Mouse (Mus musculus) forebrain, postnatal 0 days (tissue): ENCODE data around the gene Fzr1. TPM values are rescaled to one million over a fixed set of nuclear protein-coding genes. Genes with fewer than 3 reads are reported as not detected.

Experiments
- ATAC-seq: fragments of 200-750 bp; cut with Nextera tagmentation; 2 replicates; pipeline ENCODE4 v1.8.0; 2017; ENCODE audit warnings: mild to moderate bottlenecking, moderate library complexity
- DNase-seq: peaks from one replicate; pipeline ENCODE4 v3.0.0-alpha.2; 2015
- H3K27ac ChIP-seq: fragments of 300-500 bp; sonication (generic); 2 replicates; pipeline ENCODE4 v1.5.1; 2014; ENCODE audit warnings: low read depth, mild to moderate bottlenecking, antibody characterized with exemption, low read length, moderate library complexity, mixed read lengths
- H3K27me3 ChIP-seq: fragments of 300-500 bp; sonication (generic); 2 replicates; pipeline ENCODE4 v1.6.1; 2014; ENCODE audit warnings: mild to moderate bottlenecking, low read length, mixed read lengths; ENCODE audit not compliant: insufficient read depth
- H3K36me3 ChIP-seq: fragments of 300-500 bp; sonication (generic); 2 replicates; pipeline ENCODE4 v1.6.1; 2014; ENCODE audit warnings: mild to moderate bottlenecking, moderate library complexity; ENCODE audit not compliant: insufficient read depth
- H3K4me1 ChIP-seq: fragments of 300-500 bp; sonication (generic); 2 replicates; pipeline ENCODE4 v1.6.1; 2014; ENCODE audit warnings: antibody characterized with exemption; ENCODE audit not compliant: insufficient read depth
- H3K4me2 ChIP-seq: fragments of 300-500 bp; sonication (generic); 2 replicates; pipeline ENCODE4 v1.6.1; 2014; ENCODE audit warnings: low read depth, mild to moderate bottlenecking, moderate library complexity
- H3K4me3 ChIP-seq: fragments of 300-500 bp; sonication (generic); 2 replicates; pipeline ENCODE4 v1.5.1; 2014; ENCODE audit warnings: low read depth, low read length, mixed read lengths
- H3K9ac ChIP-seq: fragments of 300-500 bp; sonication (generic); 2 replicates; pipeline ENCODE4 v1.6.1; 2014; ENCODE audit warnings: mild to moderate bottlenecking
- H3K9me3 ChIP-seq: fragments of 300-500 bp; sonication (generic); 2 replicates; pipeline ENCODE4 v1.6.1; 2016; ENCODE audit warnings: low read length
- CTCF ChIP-seq: sonication (generic); IDR thresholded peaks from 2 replicates; pipeline ENCODE4 v1.5.1; 2016; ENCODE audit warnings: antibody characterized with exemption, control low read depth, low read depth
- WGBS: fragments of 180-500 bp; shearing (Covaris S2); extraction: QIAGEN DNeasy Blood & Tissue Kit; methylation state at CpG from one replicate; pipeline ENCODE4 v1.1.7; 2014; 5-methylcytosine and 5-hydroxymethylcytosine counted together
- microRNA-seq, 2 experiments: library from miRNA; unstranded; fragments of <30 nt; microRNA quantifications; one replicate each; pipeline ENCODE4; 2016
- polyA plus RNA-seq: library from polyadenylated mRNA; unstranded; fragments of >200 nt; fragmentation: Nextera tagmentation; extraction: Ambion mirVana; gene quantifications from 2 replicates; pipeline ENCODE4 v1.2.1, GENCODE M21; 2015
- total RNA-seq: library from RNA; depleted of rRNA; stranded (reverse); fragments of >200 nt; gene quantifications from 2 replicates; pipeline ENCODE4 v1.2.3, GENCODE M21; 2014; rRNA removed

Fzr1 gene
- total and polyA plus RNA-seq, 2 experiments from 2014 or later: 67.2 to 132 TPM

DNA sequence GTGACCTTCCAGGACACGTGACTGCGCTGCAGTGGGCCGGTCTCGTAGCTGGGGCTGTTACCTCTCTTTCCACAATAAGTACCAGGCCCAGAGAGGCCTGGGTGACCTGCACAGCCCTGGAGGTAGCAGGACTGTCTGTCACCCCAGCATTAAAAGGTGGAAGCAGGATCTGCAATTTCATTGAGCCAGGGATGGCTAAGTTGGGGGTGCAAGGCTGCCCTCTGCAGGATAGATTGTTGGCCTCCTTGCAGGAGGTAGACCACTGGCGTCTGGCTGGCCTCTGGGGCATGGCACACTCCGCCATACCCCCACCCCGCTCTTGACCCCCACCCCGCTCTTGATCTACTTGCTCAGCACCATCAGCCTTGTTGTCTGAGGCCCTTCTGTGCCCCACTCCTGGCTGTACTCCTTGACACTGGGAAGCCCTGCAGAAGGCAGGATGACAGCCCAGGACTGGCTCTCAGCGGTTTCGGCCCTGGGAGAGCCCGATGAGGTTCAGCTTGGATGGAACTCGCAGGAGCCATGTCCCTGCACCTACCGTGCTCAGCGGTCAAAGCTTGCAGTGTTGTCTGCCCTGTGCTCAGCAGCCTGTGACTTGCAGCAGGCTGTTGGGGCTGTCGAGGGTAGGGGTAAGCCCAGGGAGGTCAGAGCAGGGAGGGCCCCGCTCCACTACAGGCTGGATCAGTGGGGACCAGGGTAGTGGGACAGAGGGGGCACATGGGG lies 61.8 kb downstream of the Fzr1 start:
- peaks cover 74% of the 10 kb centered on the region for H3K36me3 ChIP-seq
- H3K4me3 ChIP-seq: no peak overlapping the region
- DNase-seq: peak; percentile 33

More for the DNA sequence above, 61.8 kb downstream of the Fzr1 start:
- H3K9ac ChIP-seq: no peak overlapping the region; the same call in 1 of the 2 replicates
- no peak overlapping the region for H3K4me2 ChIP-seq
- peak; percentile 61 for TF ChIP-seq CTCF
- WGBS: 47% methylated on average over 16 of the region's 16 CpGs
- no peaks in the 10 kb centered on the region for H3K9me3 ChIP-seq
- H3K4me1 ChIP-seq: 0 out of 2 replicates have a peak, but pooled peaks cover under 1% of the 10 kb centered on the region
- H3K27ac ChIP-seq: no peak overlapping the region
- no peaks in the 10 kb centered on the region for H3K27me3 ChIP-seq
- ATAC-seq: no peak

Small RNA genes within 50 kb of the gene (microRNA-seq; reads per million reads assigned to microRNA genes)
- gene Mir1191b (0.39 to 0.98 reads per million in 2 experiments), gene Mir6913 (0 to 1.2 reads per million in 2 experiments)

Other genes with a start within 250 kb of the Fzr1 start
Only the 30 nearest of the 34 such genes appear.
- gene Pias4, start 210.6 kb downstream of the Fzr1 start, total RNA-seq: 30.1 and 32.5 TPM in 2 replicates
- 28.1 and 35.8 TPM in 2 replicates for gene Pias4, start 210.6 kb downstream of the Fzr1 start, polyA plus RNA-seq
- gene Eef2, start 201.9 kb downstream of the Fzr1 start, total RNA-seq: 2,084 and 2,175 TPM in 2 replicates
- gene Eef2, start 201.9 kb downstream of the Fzr1 start, polyA plus RNA-seq: 466 and 485 TPM in 2 replicates
- gene Dapk3, start 195.5 kb downstream of the Fzr1 start, total RNA-seq: 64.6 and 68.9 TPM in 2 replicates
- 58.1 TPM in 2 replicates for gene Dapk3, start 195.5 kb downstream of the Fzr1 start, polyA plus RNA-seq
- gene 4930442H23Rik, start 194.7 kb downstream of the Fzr1 start, total RNA-seq: not detected in 2 replicates
- 0.11 and 0.24 TPM in 2 replicates for gene 4930442H23Rik, start 194.7 kb downstream of the Fzr1 start, polyA plus RNA-seq
- 0.08 TPM in 1 of 2 replicates, not detected in the other for gene Nmrk2, start 176.5 kb downstream of the Fzr1 start, total RNA-seq
- not detected in 2 replicates for gene Nmrk2, start 176.5 kb downstream of the Fzr1 start, polyA plus RNA-seq
- 163 and 170 TPM in 2 replicates for gene Atcay, start 147.7 kb downstream of the Fzr1 start, total RNA-seq
- gene Atcay, start 147.7 kb downstream of the Fzr1 start, polyA plus RNA-seq: 78.8 and 79.2 TPM in 2 replicates
- 51.0 and 52.1 TPM in 2 replicates for gene Zfr2, start 145.4 kb downstream of the Fzr1 start, total RNA-seq
- gene Zfr2, start 145.4 kb downstream of the Fzr1 start, polyA plus RNA-seq: 13.0 and 18.7 TPM in 2 replicates
- 87.3 and 113 TPM in 2 replicates for gene Matk, start 125.6 kb downstream of the Fzr1 start, total RNA-seq
- gene Matk, start 125.6 kb downstream of the Fzr1 start, polyA plus RNA-seq: 66.4 and 79.4 TPM in 2 replicates
- gene Mrpl54, start 111.6 kb downstream of the Fzr1 start, total RNA-seq: 90.2 and 94.9 TPM in 2 replicates
- gene Mrpl54, start 111.6 kb downstream of the Fzr1 start, polyA plus RNA-seq: 134 and 148 TPM in 2 replicates
- gene Apba3, start 111.6 kb downstream of the Fzr1 start, total RNA-seq: 43.3 and 44.6 TPM in 2 replicates
- 22.8 and 24.8 TPM in 2 replicates for gene Apba3, start 111.6 kb downstream of the Fzr1 start, polyA plus RNA-seq
- 6.3 and 8.5 TPM in 2 replicates for gene Tjp3, start 86.9 kb downstream of the Fzr1 start, total RNA-seq
- 5.7 and 6.4 TPM in 2 replicates for gene Tjp3, start 86.9 kb downstream of the Fzr1 start, polyA plus RNA-seq
- gene Pip5k1c, start 85.6 kb downstream of the Fzr1 start, total RNA-seq: 189 and 229 TPM in 2 replicates
- gene Pip5k1c, start 85.6 kb downstream of the Fzr1 start, polyA plus RNA-seq: 110 and 130 TPM in 2 replicates
- gene Cactin, start 57.4 kb downstream of the Fzr1 start, total RNA-seq: 24.2 and 43.4 TPM in 2 replicates
- 19.9 and 24.2 TPM in 2 replicates for gene Cactin, start 57.4 kb downstream of the Fzr1 start, polyA plus RNA-seq
- 2.4 and 3.9 TPM in 2 replicates for gene Tbxa2r, start 49.8 kb downstream of the Fzr1 start, total RNA-seq
- gene Tbxa2r, start 49.8 kb downstream of the Fzr1 start, polyA plus RNA-seq: 3.3 and 3.4 TPM in 2 replicates
- gene Gipc3, start 35.2 kb downstream of the Fzr1 start, total RNA-seq: 0.15 TPM in 1 of 2 replicates, not detected in the other
- not detected in 2 replicates for gene Gipc3, start 35.2 kb downstream of the Fzr1 start, polyA plus RNA-seq
- 15.1 and 21.6 TPM in 2 replicates for gene Hmg20b, start 28.0 kb downstream of the Fzr1 start, total RNA-seq
- 25.1 and 25.2 TPM in 2 replicates for gene Hmg20b, start 28.0 kb downstream of the Fzr1 start, polyA plus RNA-seq
- gene Mfsd12, start 21.0 kb downstream of the Fzr1 start, total RNA-seq: 19.8 and 23.4 TPM in 2 replicates
- 10.1 TPM in 2 replicates for gene Mfsd12, start 21.0 kb downstream of the Fzr1 start, polyA plus RNA-seq
- not detected in 2 replicates for gene 4930404N11Rik, start 12.7 kb downstream of the Fzr1 start, total RNA-seq
- gene 4930404N11Rik, start 12.7 kb downstream of the Fzr1 start, polyA plus RNA-seq: 0.16 and 0.20 TPM in 2 replicates
- 126 and 139 TPM in 2 replicates for gene Dohh, start 5.9 kb upstream of the Fzr1 start, total RNA-seq
- gene Dohh, start 5.9 kb upstream of the Fzr1 start, polyA plus RNA-seq: 111 and 125 TPM in 2 replicates
- 2.5 and 3.3 TPM in 2 replicates for gene Gm48551, start 6.0 kb upstream of the Fzr1 start, total RNA-seq
- 5.0 and 7.3 TPM in 2 replicates for gene Gm48551, start 6.0 kb upstream of the Fzr1 start, polyA plus RNA-seq
- gene Gm48552, start 10.5 kb upstream of the Fzr1 start, total RNA-seq: 5.8 and 16.6 TPM in 2 replicates
- gene Gm48552, start 10.5 kb upstream of the Fzr1 start, polyA plus RNA-seq: 1.9 and 3.7 TPM in 2 replicates
- 0.77 and 1.3 TPM in 2 replicates for gene Smim24, start 14.5 kb upstream of the Fzr1 start, total RNA-seq
- 1.7 TPM in 2 replicates for gene Smim24, start 14.5 kb upstream of the Fzr1 start, polyA plus RNA-seq
- 9.0 and 14.5 TPM in 2 replicates for gene Nfic, start 77.1 kb upstream of the Fzr1 start, total RNA-seq
- 14.8 and 23.1 TPM in 2 replicates for gene Nfic, start 77.1 kb upstream of the Fzr1 start, polyA plus RNA-seq
- 122 and 166 TPM in 2 replicates for gene Celf5, start 104.2 kb upstream of the Fzr1 start, total RNA-seq
- gene Celf5, start 104.2 kb upstream of the Fzr1 start, polyA plus RNA-seq: 59.9 and 71.3 TPM in 2 replicates
- 83.3 and 105 TPM in 2 replicates for gene Ncln, start 117.9 kb upstream of the Fzr1 start, total RNA-seq
- 57.1 and 65.0 TPM in 2 replicates for gene Ncln, start 117.9 kb upstream of the Fzr1 start, polyA plus RNA-seq
- gene S1pr4, start 121.6 kb upstream of the Fzr1 start, total RNA-seq: 0.38 TPM in 1 of 2 replicates, not detected in the other
- gene S1pr4, start 121.6 kb upstream of the Fzr1 start, polyA plus RNA-seq: 0.31 and 0.39 TPM in 2 replicates
- gene Gna15, start 145.7 kb upstream of the Fzr1 start, total RNA-seq: 1.3 and 1.5 TPM in 2 replicates
- 1.3 and 1.6 TPM in 2 replicates for gene Gna15, start 145.7 kb upstream of the Fzr1 start, polyA plus RNA-seq
- 110 and 114 TPM in 2 replicates for gene Gna11, start 166.7 kb upstream of the Fzr1 start, total RNA-seq
- 126 and 133 TPM in 2 replicates for gene Gna11, start 166.7 kb upstream of the Fzr1 start, polyA plus RNA-seq
- 450 and 455 TPM in 2 replicates for gene Aes, start 181.0 kb upstream of the Fzr1 start, total RNA-seq
- gene Aes, start 181.0 kb upstream of the Fzr1 start, polyA plus RNA-seq: 752 and 802 TPM in 2 replicates
- 20.5 and 25.6 TPM in 2 replicates for gene Tle2, start 196.0 kb upstream of the Fzr1 start, total RNA-seq
- 21.0 and 30.5 TPM in 2 replicates for gene Tle2, start 196.0 kb upstream of the Fzr1 start, polyA plus RNA-seq